Mouse (Mus musculus) CH12.LX (cell line): ENCODE results near the gene Arhgef11. TPM values are rescaled to one million over a fixed set of nuclear protein-coding genes. Genes with fewer than 3 reads are reported as not detected.
A peak's percentile ranks its signal among the peaks of the same experiment; 100 is the strongest.

Experiments
- DNase-seq: peaks from one replicate; pipeline ENCODE4 v3.0.0-alpha.2; 2013; ENCODE audit errors: extremely low read depth
- H3K27ac ChIP-seq: 2 replicates; pipeline ENCODE4 v1.5.1; 2012; ENCODE audit warnings: low read depth, mild to moderate bottlenecking, control low read depth, moderate library complexity; ENCODE audit not compliant: insufficient read depth
- H3K27me3 ChIP-seq: replicated peaks from 2 replicates; pipeline ENCODE3; 2012; ENCODE audit warnings: inconsistent platforms
- H3K36me3 ChIP-seq, 2 experiments: replicated peaks in 1 of 2; 2 replicates each; pipeline versions ENCODE3 to v1.6.1; 2012; ENCODE audit warnings: inconsistent platforms in 1 of 2, low read length in 1 of 2, mild to moderate bottlenecking in 1 of 2, mixed read lengths in 1 of 2, moderate library complexity in 1 of 2; ENCODE audit not compliant: control insufficient read depth in 1 of 2, insufficient read depth in 1 of 2
- H3K4me1 ChIP-seq, 2 experiments: 2 replicates each; pipeline ENCODE4 v1.6.1; 2012; ENCODE audit warnings: inconsistent platforms in 1 of 2, moderate library complexity in 1 of 2; ENCODE audit not compliant: insufficient read depth in 2 of 2, control insufficient read depth in 1 of 2
- H3K4me2 ChIP-seq: 2 replicates; pipeline ENCODE4 v1.6.1; 2012; ENCODE audit warnings: low read depth, mild to moderate bottlenecking, control low read depth; ENCODE audit not compliant: poor library complexity, insufficient read depth, severe bottlenecking
- H3K4me3 ChIP-seq, 3 experiments: fragments of 150-350 bp in 1 of 3; sonication (generic) in 1 of 3; replicated peaks in 1 of 3; 2 replicates each; pipeline versions ENCODE3 to v1.5.1; 2011 to 2012; ENCODE audit warnings: low read depth in 2 of 3, low read length in 2 of 3, mild to moderate bottlenecking in 2 of 3, moderate library complexity in 2 of 3, control low read depth in 1 of 3, improper control_type of control experiment in 1 of 3, inconsistent platforms in 1 of 3, mixed read lengths in 1 of 3; ENCODE audit not compliant: poor library complexity in 1 of 3
- H3K79me2 ChIP-seq: replicated peaks from 2 replicates; pipeline ENCODE4 v1.6.1; 2012; ENCODE audit warnings: mild to moderate bottlenecking, moderate library complexity; ENCODE audit not compliant: control insufficient read depth, poor library complexity, insufficient read depth, severe bottlenecking; ENCODE audit errors: extremely low read depth
- H3K9ac ChIP-seq: 2 replicates; pipeline ENCODE4 v1.6.1; 2012; ENCODE audit warnings: low read depth, mild to moderate bottlenecking, control low read depth, moderate library complexity; ENCODE audit not compliant: insufficient read depth
- H3K9me3 ChIP-seq: replicated peaks from 2 replicates; pipeline ENCODE3; 2012; ENCODE audit warnings: low read length, inconsistent platforms, mixed read lengths
- BHLHE40 ChIP-seq: IDR thresholded peaks from 2 replicates; pipeline ENCODE4 v1.6.1; 2011; ENCODE audit warnings: mild to moderate bottlenecking, low read depth, low read length, improper control_type of control experiment
- CHD1 ChIP-seq: IDR thresholded peaks from 2 replicates; pipeline ENCODE4 v1.6.1; 2012; ENCODE audit warnings: low read depth, low read length, improper control_type of control experiment, inconsistent platforms
- CHD2 ChIP-seq: IDR thresholded peaks from 2 replicates; pipeline ENCODE4 v1.6.1; 2011; ENCODE audit warnings: low read length, improper control_type of control experiment
- E2F4 ChIP-seq: IDR thresholded peaks from 2 replicates; pipeline ENCODE4 v1.6.1; 2011; ENCODE audit warnings: low read depth, low read length, improper control_type of control experiment; ENCODE audit not compliant: insufficient replicate concordance
- HCFC1 ChIP-seq: IDR thresholded peaks from 2 replicates; pipeline ENCODE4 v1.6.1; 2012; ENCODE audit warnings: low read depth, mild to moderate bottlenecking, inconsistent platforms, low read length, improper control_type of control experiment
- IRF4 ChIP-seq: IDR thresholded peaks from 2 replicates; pipeline ENCODE4 v1.6.1; 2014; ENCODE audit warnings: low read depth, mild to moderate bottlenecking, inconsistent platforms, low read length, improper control_type of control experiment
- JUN ChIP-seq: IDR thresholded peaks from 2 replicates; pipeline ENCODE4 v1.6.1; 2011; ENCODE audit warnings: low read depth, mild to moderate bottlenecking, low read length, improper control_type of control experiment, moderate library complexity; ENCODE audit not compliant: insufficient read depth
- KAT2A ChIP-seq: IDR thresholded peaks from 2 replicates; pipeline ENCODE4 v1.6.1; 2012; ENCODE audit warnings: low read length, improper control_type of control experiment, inconsistent platforms; ENCODE audit not compliant: insufficient replicate concordance
- MAFK ChIP-seq: IDR thresholded peaks from 2 replicates; pipeline ENCODE4 v1.6.1; 2011; ENCODE audit warnings: low read length, improper control_type of control experiment; ENCODE audit not compliant: insufficient replicate concordance
- MAZ ChIP-seq: IDR thresholded peaks from 2 replicates; pipeline ENCODE4 v1.6.1; 2012; ENCODE audit warnings: low read depth, mild to moderate bottlenecking, inconsistent platforms, low read length, improper control_type of control experiment, moderate library complexity
- MEF2A ChIP-seq: IDR thresholded peaks from 2 replicates; pipeline ENCODE4 v1.6.1; 2014; ENCODE audit warnings: low read depth, mild to moderate bottlenecking, inconsistent platforms, low read length, improper control_type of control experiment, borderline replicate concordance
- MXI1 ChIP-seq: IDR thresholded peaks from 2 replicates; pipeline ENCODE4 v1.6.1; 2011; ENCODE audit warnings: mild to moderate bottlenecking, low read depth, low read length, improper control_type of control experiment
- NELFE ChIP-seq: IDR thresholded peaks from 2 replicates; pipeline ENCODE4 v1.6.1; 2011; ENCODE audit warnings: low read depth, low read length, improper control_type of control experiment
- SIN3A ChIP-seq: IDR thresholded peaks from 2 replicates; pipeline ENCODE4 v1.6.1; 2012; ENCODE audit warnings: low read length, improper control_type of control experiment, inconsistent platforms
- TCF12 ChIP-seq: IDR thresholded peaks from 2 replicates; pipeline ENCODE4 v1.6.1; 2014; ENCODE audit warnings: low read depth, mild to moderate bottlenecking, inconsistent platforms, low read length, improper control_type of control experiment
- USF1 ChIP-seq: IDR thresholded peaks from 2 replicates; pipeline ENCODE4 v1.6.1; 2014; ENCODE audit warnings: low read depth, mild to moderate bottlenecking, inconsistent platforms, low read length, improper control_type of control experiment
- ZC3H11A ChIP-seq: IDR thresholded peaks from 2 replicates; pipeline ENCODE4 v1.6.1; 2012; ENCODE audit warnings: low read depth, mild to moderate bottlenecking, inconsistent platforms, low read length, improper control_type of control experiment
- ZNF384 ChIP-seq: IDR thresholded peaks from 2 replicates; pipeline ENCODE4 v1.6.1; 2012; ENCODE audit warnings: low read depth, low read length, improper control_type of control experiment, inconsistent platforms
- dilution Hi-C: fragments of 300-500 bp; cut with MboI; formaldehyde crosslinking; loops from 2 replicates; pipeline ENCODE4 v1.14.3; 2020; ENCODE audit warnings: low sequenced_read_pairs; ENCODE audit not compliant: extremely low pct_unique_long_range_greater_than_20kb, extremely low pct_ligation_motif_present
- in situ Hi-C: fragments of 300-500 bp; cut with MboI; formaldehyde crosslinking; loops from 3 replicates; pipeline ENCODE4 v1.14.3; 2019; ENCODE audit warnings: low sequenced_read_pairs, low pct_ligation_motif_present, low pct_unique_long_range_greater_than_20kb, mixed read lengths
- polyA plus RNA-seq: library from polyadenylated mRNA; unstranded; fragments of >175 nt; gene quantifications from 2 replicates; pipeline ENCODE4 v1.2.1, GENCODE M21; 2012; ENCODE audit warnings: low read depth; ENCODE audit not compliant: insufficient read length
- total RNA-seq, 2 experiments: library from RNA; depleted of rRNA; stranded (reverse); fragments of 300-350 nt in 1 of 2; fragments of >200 nt in 1 of 2; gene quantifications; 2 replicates each; pipeline ENCODE4 v1.2.3; 2012 to 2014

Gene Arhgef11
- total and polyA plus RNA-seq, 3 experiments, result 5.6 to 11.7 (median 8.7) TPM

DNA sequence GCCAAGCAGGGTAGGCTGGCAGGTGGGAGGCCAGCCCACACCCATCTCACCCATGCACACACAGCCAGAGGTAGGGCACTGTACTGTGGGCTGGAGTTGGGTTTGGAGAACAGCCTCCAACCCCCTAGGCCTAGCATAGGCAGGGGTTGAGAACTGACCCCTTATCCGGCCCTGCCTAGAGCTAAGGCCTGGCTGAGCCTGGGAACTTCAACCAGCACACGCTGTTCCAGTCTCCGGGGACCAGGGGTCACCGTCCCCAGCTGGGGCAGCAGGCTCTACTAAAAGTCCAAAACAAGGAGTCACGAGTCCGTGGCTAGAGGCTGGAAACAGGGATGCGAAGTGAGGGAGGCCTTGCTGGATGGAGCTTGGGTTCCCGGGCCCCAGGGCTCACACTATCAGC is 150.4 kb downstream of the Arhgef11 start:
- H3K36me3 ChIP-seq, result no peaks in the 10 kb centered on the region
- H3K9me3 ChIP-seq, result no peaks in the 10 kb centered on the region
- H3K9ac ChIP-seq, result no peak overlapping the region
- H3K4me2 ChIP-seq, result no peak overlapping the region
- H3K4me3 ChIP-seq, result no peak overlapping the region
- dilution Hi-C loops, result no loop called here
- H3K4me1 ChIP-seq, result peaks cover 8 to 35% of the 10 kb centered on the region in 2 experiments
- H3K27me3 ChIP-seq, result peaks cover 44% of the 10 kb centered on the region
- no peak for DNase-seq
- H3K27ac ChIP-seq, result no peak overlapping the region
- in situ Hi-C loops, result no loop called here
- no peaks in the 10 kb centered on the region for H3K79me2 ChIP-seq
- TF ChIP-seq BHLHE40, result no peak
- TF ChIP-seq HCFC1, result no peak
- no peak for TF ChIP-seq ZNF384
- TF ChIP-seq MAFK, result no peak
- TF ChIP-seq NELFE, result no peak
- TF ChIP-seq USF1, result no peak
- no peak for TF ChIP-seq IRF4
- no peak for TF ChIP-seq ZC3H11A
- no peak for TF ChIP-seq KAT2A
- no peak for TF ChIP-seq SIN3A
- TF ChIP-seq E2F4, result no peak
- no peak for TF ChIP-seq CHD1
- TF ChIP-seq CHD2, result no peak
- no peak for TF ChIP-seq MAZ
- no peak for TF ChIP-seq MEF2A
- TF ChIP-seq JUN, result no peak
- no peak for TF ChIP-seq MXI1

DNA sequence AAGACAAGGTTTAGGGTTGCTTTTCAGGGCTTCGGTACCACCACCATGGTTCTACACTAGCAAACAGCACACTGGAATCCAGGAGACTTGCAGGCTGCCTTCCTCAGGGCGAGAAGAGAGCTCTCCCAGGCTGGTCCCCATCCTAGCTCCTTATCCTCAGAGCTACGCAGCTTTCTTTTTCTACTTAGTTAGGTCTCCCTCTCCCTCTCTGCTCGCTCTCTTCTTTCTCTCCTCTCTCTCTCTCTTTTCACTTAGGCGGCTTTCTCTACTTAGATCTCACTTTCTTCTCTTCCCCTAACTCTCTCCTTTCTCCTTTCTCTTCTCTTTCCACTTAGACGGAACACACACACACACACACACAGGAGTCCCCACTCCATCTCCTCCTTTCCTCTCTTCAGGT is 151.1 kb downstream of the Arhgef11 start:
- Histone ChIP-seq H3K4me3 (peak overlapping the region in 2 of 3 experiments; percentile 35 to 57), H3K9me3 (no peaks in the 10 kb centered on the region), H3K27ac (no peak overlapping the region), H3K9ac (0 out of 2 replicates have a peak overlapping the region, but pooled peaks have one; percentile 22), H3K4me2 (peak overlapping the region; percentile 81), H3K27me3 (peaks cover 49% of the 10 kb centered on the region), H3K79me2 (no peaks in the 10 kb centered on the region), H3K4me1 (peaks cover 8 to 35% of the 10 kb centered on the region in 2 experiments), H3K36me3 (no peaks in the 10 kb centered on the region)
- no peak for DNase-seq
- dilution Hi-C loops (no loop called here), in situ Hi-C loops (no loop called here)
- no peak for TF ChIP-seq TCF12
- TF ChIP-seq, all 38 proteins: peak for 0
